Mouse (Mus musculus) heart, embryonic 10.5 days (tissue): ENCODE results near the gene Nop53. TPM values are rescaled to one million over a fixed set of nuclear protein-coding genes. Genes with fewer than 3 reads are reported as not detected.

Source experiments
- DNase-seq: peaks from one replicate; pipeline ENCODE4 v3.0.0-alpha.2; 2017; ENCODE audit warnings: low spot score
- H3K27ac ChIP-seq: fragments of 300-500 bp; sonication (generic); 2 replicates; pipeline ENCODE4 v1.5.1; 2016; ENCODE audit warnings: mild to moderate bottlenecking
- H3K27me3 ChIP-seq: fragments of 300-500 bp; sonication (generic); 2 replicates; pipeline ENCODE4 v1.6.1; 2016; ENCODE audit warnings: mild to moderate bottlenecking; ENCODE audit not compliant: poor library complexity, insufficient read depth, severe bottlenecking
- H3K36me3 ChIP-seq: fragments of 300-500 bp; sonication (generic); 2 replicates; pipeline ENCODE4 v1.6.1; 2016; ENCODE audit warnings: mild to moderate bottlenecking, moderate library complexity
- H3K4me1 ChIP-seq: fragments of 300-500 bp; sonication (generic); 2 replicates; pipeline ENCODE4 v1.6.1; 2016; ENCODE audit warnings: mild to moderate bottlenecking
- H3K4me3 ChIP-seq: fragments of 300-500 bp; sonication (generic); 2 replicates; pipeline ENCODE4 v1.5.1; 2016; ENCODE audit warnings: mild to moderate bottlenecking, moderate library complexity
- H3K9me3 ChIP-seq: fragments of 300-500 bp; sonication (generic); 2 replicates; pipeline ENCODE4 v1.6.1; 2016; ENCODE audit warnings: mild to moderate bottlenecking, moderate library complexity
- WGBS: fragments of 180-500 bp; shearing (Covaris S2); methylation state at CpG from one replicate; pipeline ENCODE4 v1.1.7; 2016; 5-methylcytosine and 5-hydroxymethylcytosine counted together
- polyA plus RNA-seq: library from polyadenylated mRNA; unstranded; fragments of >200 nt; fragmentation: Nextera tagmentation; extraction: Ambion mirVana; gene quantifications from 2 replicates; pipeline ENCODE4 v1.2.1, GENCODE M21; 2016

The Nop53 gene
- polyA plus RNA-seq, 1 experiment from 2014 or later: 152 TPM

- H3K4me3 ChIP-seq: no peak overlapping the region
- H3K27ac ChIP-seq: no peak overlapping the region
- no peaks in the 10 kb centered on the region for H3K27me3 ChIP-seq
- H3K36me3 ChIP-seq: peaks cover 8% of the 10 kb centered on the region
- peak; percentile 92 for DNase-seq
- 0% methylated on average over 4 of the region's 4 CpGs for WGBS
- H3K9me3 ChIP-seq: no peaks in the 10 kb centered on the region
- H3K4me1 ChIP-seq: no peaks in the 10 kb centered on the region; the same call in 1 of the 2 replicates
These were observed 33.7 kb downstream of the Nop53 start for GRCm38 (mm10) chr7:15912183-15912582.

- 73% methylated on average over 5 of the region's 5 CpGs for WGBS
- H3K27me3 ChIP-seq: no peaks in the 10 kb centered on the region
- no peak overlapping the region for H3K27ac ChIP-seq
- no peaks in the 10 kb centered on the region for H3K36me3 ChIP-seq
- H3K4me3 ChIP-seq: no peak overlapping the region
- peak; percentile 64 for DNase-seq
- no peaks in the 10 kb centered on the region; the same call in 1 of the 2 replicates for H3K4me1 ChIP-seq
- H3K9me3 ChIP-seq: no peaks in the 10 kb centered on the region
These were observed 35.4 kb downstream of the Nop53 start for GRCm38 (mm10) chr7:15910521-15910920.

GRCm38 (mm10) chr7:15907971-15908590, 37.8 kb downstream of the Nop53 start:
- no peak overlapping the region for H3K4me3 ChIP-seq
- peak; percentile 72 for DNase-seq
- H3K9me3 ChIP-seq: no peaks in the 10 kb centered on the region
- WGBS: 56% methylated on average over 8 of the region's 8 CpGs
- no peaks in the 10 kb centered on the region for H3K36me3 ChIP-seq
- H3K4me1 ChIP-seq: no peaks in the 10 kb centered on the region; the same call in 1 of the 2 replicates
- no peaks in the 10 kb centered on the region for H3K27me3 ChIP-seq
- H3K27ac ChIP-seq: no peak overlapping the region

GRCm38 (mm10) chr7:15906602-15907001, 39.3 kb downstream of the Nop53 start:
- Histone ChIP-seq H3K9me3 (no peaks in the 10 kb centered on the region), H3K27ac (no peak overlapping the region), H3K4me3 (no peak overlapping the region), H3K4me1 (no peaks in the 10 kb centered on the region), H3K36me3 (no peaks in the 10 kb centered on the region), H3K27me3 (no peaks in the 10 kb centered on the region)
- 86% methylated on average over 1 of the region's 1 CpGs for WGBS
- peak; percentile 70 for DNase-seq

GRCm38 (mm10) chr7:15905861-15906260, 40.0 kb downstream of the Nop53 start:
- Histone ChIP-seq H3K4me1 (no peaks in the 10 kb centered on the region), H3K9me3 (no peaks in the 10 kb centered on the region), H3K4me3 (no peak overlapping the region), H3K27me3 (no peaks in the 10 kb centered on the region), H3K27ac (no peak overlapping the region), H3K36me3 (no peaks in the 10 kb centered on the region)
- WGBS: 64% methylated on average over 7 of the region's 7 CpGs
- no peak for DNase-seq

GRCm38 (mm10) chr7:15901366-15902048, 44.4 kb downstream of the Nop53 start:
- 72% methylated on average over 9 of the region's 9 CpGs for WGBS
- Histone ChIP-seq H3K27me3 (no peaks in the 10 kb centered on the region), H3K9me3 (no peaks in the 10 kb centered on the region), H3K36me3 (no peaks in the 10 kb centered on the region), H3K4me1 (no peaks in the 10 kb centered on the region), H3K27ac (no peak overlapping the region), H3K4me3 (no peak overlapping the region)
- DNase-seq: no peak

GRCm38 (mm10) chr7:15894251-15894650, 51.6 kb downstream of the Nop53 start:
- Histone ChIP-seq H3K27me3 (no peaks in the 10 kb centered on the region), H3K9me3 (no peaks in the 10 kb centered on the region), H3K36me3 (no peaks in the 10 kb centered on the region), H3K4me1 (no peaks in the 10 kb centered on the region), H3K4me3 (no peak overlapping the region), H3K27ac (no peak overlapping the region)
- no peak for DNase-seq
- 70% methylated on average over 1 of the region's 1 CpGs for WGBS

Other genes with a start within 250 kb of the Nop53 start
- gene Obox5, start 195.9 kb downstream of the Nop53 start, polyA plus RNA-seq: not detected in 2 replicates
- gene Obox6, start 106.4 kb downstream of the Nop53 start, polyA plus RNA-seq: not detected in 2 replicates
- not detected in 2 replicates for gene Crx, start 66.1 kb downstream of the Nop53 start, polyA plus RNA-seq
- not detected in 2 replicates for gene Crxos, start 63.5 kb downstream of the Nop53 start, polyA plus RNA-seq
- gene Selenow, start 23.7 kb downstream of the Nop53 start, polyA plus RNA-seq: 750 and 752 TPM in 2 replicates
- 22.1 and 26.2 TPM in 2 replicates for gene Ehd2, start 21.5 kb upstream of the Nop53 start, polyA plus RNA-seq
- 5.8 and 7.4 TPM in 2 replicates for gene Bicra, start 101.8 kb upstream of the Nop53 start, polyA plus RNA-seq
- not detected in 2 replicates for gene Zfp541, start 115.7 kb upstream of the Nop53 start, polyA plus RNA-seq
- 182 and 196 TPM in 2 replicates for gene Napa, start 152.4 kb upstream of the Nop53 start, polyA plus RNA-seq
- gene Kptn, start 173.8 kb upstream of the Nop53 start, polyA plus RNA-seq: 31.6 and 34.9 TPM in 2 replicates
- 0.24 and 0.28 TPM in 2 replicates for gene Slc8a2, start 183.8 kb upstream of the Nop53 start, polyA plus RNA-seq
- gene Meis3, start 229.0 kb upstream of the Nop53 start, polyA plus RNA-seq: 22.5 and 41.8 TPM in 2 replicates